Mouse (Mus musculus): Measurements from ENCODE around the gene Lamc2. TPM values are rescaled to one million over a fixed set of nuclear protein-coding genes. Genes with fewer than 3 reads are reported as not detected.

Gene Lamc2
- polyA plus RNA-seq, 1 experiment from 2014 or later, result 0.70 TPM

- WGBS, result 94% methylated on average over 6 of the region's 6 CpGs
- ATAC-seq, result no peak
- H3K4me3 ChIP-seq (ENCODE audit: low read depth, low read length), result no peak overlapping the region
- H3K9me3 ChIP-seq (replicated peaks; ENCODE audit: control insufficient read depth, low read length), result no peaks in the 10 kb centered on the region
- H3K9ac ChIP-seq (ENCODE audit: low read length), result no peak overlapping the region
- no peak for DNase-seq (ENCODE audit: low spot score)
- H3K4me1 ChIP-seq (ENCODE audit: control insufficient read depth, insufficient read depth, low read length), result no peaks in the 10 kb centered on the region
- no peak overlapping the region for H3K4me2 ChIP-seq (ENCODE audit: low read length)
- no peaks in the 10 kb centered on the region for H3K36me3 ChIP-seq (ENCODE audit: control insufficient read depth, insufficient read depth, low read length)
- no peaks in the 10 kb centered on the region for H3K27me3 ChIP-seq (replicated peaks; ENCODE audit: control insufficient read depth, insufficient read depth, low read length)
- no peak overlapping the region for H3K27ac ChIP-seq (ENCODE audit: low read depth, low read length)
Measured at GRCm38 (mm10) chr1:153097017-153097675, 89.1 kb downstream of the Lamc2 start.

- H3K4me2 ChIP-seq (ENCODE audit: low read length), result no peak overlapping the region
- no peaks in the 10 kb centered on the region for H3K9me3 ChIP-seq (replicated peaks; ENCODE audit: control insufficient read depth, low read length)
- ATAC-seq (peak; percentile 13; the same call in 1 of the 2 replicates), DNase-seq (ENCODE audit: low spot score) (no peak)
- no peaks in the 10 kb centered on the region for H3K4me1 ChIP-seq (ENCODE audit: control insufficient read depth, insufficient read depth, low read length)
- WGBS, result 16% methylated on average over 16 of the region's 16 CpGs
- no peak overlapping the region for H3K27ac ChIP-seq (ENCODE audit: low read depth, low read length)
- no peak overlapping the region for H3K9ac ChIP-seq (ENCODE audit: low read length)
- no peaks in the 10 kb centered on the region for H3K36me3 ChIP-seq (ENCODE audit: control insufficient read depth, insufficient read depth, low read length)
- no peaks in the 10 kb centered on the region for H3K27me3 ChIP-seq (replicated peaks; ENCODE audit: control insufficient read depth, insufficient read depth, low read length)
- no peak overlapping the region for H3K4me3 ChIP-seq (ENCODE audit: low read depth, low read length)
Measured at GRCm38 (mm10) chr1:153095826-153096727, 90.2 kb downstream of the Lamc2 start.

DNA sequence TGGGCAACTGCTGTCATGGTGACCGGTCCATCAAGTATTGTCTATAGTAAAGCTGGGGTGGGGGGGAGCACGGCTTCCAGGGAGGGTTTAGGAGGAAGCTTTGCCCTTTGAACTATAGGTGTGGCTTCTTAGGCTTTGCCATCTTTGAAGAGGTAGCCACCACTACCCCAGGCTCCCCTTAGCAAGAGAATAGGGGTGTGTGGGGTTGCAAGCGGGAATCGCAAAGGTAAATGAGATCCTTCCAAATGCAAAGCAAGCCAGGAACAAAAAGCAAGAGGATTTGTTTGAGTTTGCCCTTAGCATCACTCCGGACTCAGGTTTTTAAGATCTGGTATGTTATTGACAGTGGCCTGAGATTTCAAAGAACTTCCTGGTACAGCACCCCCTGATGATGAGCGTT lies 90.9 kb downstream of the Lamc2 start:
- ATAC-seq (no peak), DNase-seq (ENCODE audit: low spot score) (no peak)
- no peaks in the 10 kb centered on the region for H3K9me3 ChIP-seq (replicated peaks; ENCODE audit: control insufficient read depth, low read length)
- WGBS, result 41% methylated on average over 6 of the region's 6 CpGs
- H3K27me3 ChIP-seq (replicated peaks; ENCODE audit: control insufficient read depth, insufficient read depth, low read length), result no peaks in the 10 kb centered on the region
- H3K4me2 ChIP-seq (ENCODE audit: low read length), result no peak overlapping the region
- H3K36me3 ChIP-seq (ENCODE audit: control insufficient read depth, insufficient read depth, low read length), result no peaks in the 10 kb centered on the region
- no peak overlapping the region for H3K9ac ChIP-seq (ENCODE audit: low read length)
- no peak overlapping the region for H3K27ac ChIP-seq (ENCODE audit: low read depth, low read length)
- H3K4me3 ChIP-seq (ENCODE audit: low read depth, low read length), result no peak overlapping the region
- H3K4me1 ChIP-seq (ENCODE audit: control insufficient read depth, insufficient read depth, low read length), result no peaks in the 10 kb centered on the region

DNA sequence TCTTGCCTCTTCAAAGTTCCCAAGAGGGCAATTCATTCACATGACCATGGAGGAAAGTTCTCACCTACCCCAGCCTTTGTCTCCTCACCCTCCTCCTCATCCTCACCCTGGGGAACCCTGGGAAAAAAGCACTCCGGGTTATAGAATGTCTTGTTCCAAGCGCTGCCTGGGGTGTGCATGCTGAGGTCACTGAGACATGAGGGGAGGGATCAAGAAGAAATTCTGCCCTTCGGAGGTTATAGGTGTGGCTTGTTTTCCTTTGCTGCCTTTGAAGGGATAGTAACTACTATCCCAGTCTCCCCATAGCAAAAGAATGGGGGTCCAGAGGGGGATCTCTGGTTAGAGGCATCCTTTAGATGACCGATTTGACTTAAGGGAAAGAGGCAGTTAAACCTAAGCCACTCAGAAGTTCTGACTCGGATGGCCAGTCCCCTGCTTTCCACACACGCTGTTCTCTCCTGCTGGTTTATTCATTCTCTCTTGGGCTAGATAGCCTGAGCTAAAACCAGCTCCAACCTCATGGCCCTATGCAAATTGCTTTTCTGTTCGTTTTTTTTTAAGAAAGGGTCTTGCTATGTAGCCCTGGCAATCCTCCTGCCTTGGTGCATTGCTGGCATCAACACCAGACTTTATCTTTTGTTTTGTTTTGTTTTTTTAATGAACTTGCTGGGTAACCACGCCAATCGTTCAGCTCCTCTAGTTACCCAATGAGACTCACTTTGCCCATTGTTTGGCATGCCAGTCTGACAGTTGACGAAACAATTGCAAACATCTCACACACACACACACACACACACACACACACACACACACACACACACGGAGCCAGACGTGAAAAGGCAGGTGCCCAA lies 91.8 kb downstream of the Lamc2 start:
- H3K4me1 ChIP-seq (ENCODE audit: control insufficient read depth, insufficient read depth, low read length), result no peaks in the 10 kb centered on the region
- no peak overlapping the region for H3K4me2 ChIP-seq (ENCODE audit: low read length)
- H3K27me3 ChIP-seq (replicated peaks; ENCODE audit: control insufficient read depth, insufficient read depth, low read length), result no peaks in the 10 kb centered on the region
- H3K36me3 ChIP-seq (ENCODE audit: control insufficient read depth, insufficient read depth, low read length), result no peaks in the 10 kb centered on the region
- H3K9me3 ChIP-seq (replicated peaks; ENCODE audit: control insufficient read depth, low read length), result no peaks in the 10 kb centered on the region
- ATAC-seq (no peak), DNase-seq (ENCODE audit: low spot score) (peak; percentile 43)
- 20% methylated on average over 12 of the region's 12 CpGs for WGBS
- no peak overlapping the region for H3K4me3 ChIP-seq (ENCODE audit: low read depth, low read length)
- H3K27ac ChIP-seq (ENCODE audit: low read depth, low read length), result no peak overlapping the region
- H3K9ac ChIP-seq (ENCODE audit: low read length), result no peak overlapping the region

DNA sequence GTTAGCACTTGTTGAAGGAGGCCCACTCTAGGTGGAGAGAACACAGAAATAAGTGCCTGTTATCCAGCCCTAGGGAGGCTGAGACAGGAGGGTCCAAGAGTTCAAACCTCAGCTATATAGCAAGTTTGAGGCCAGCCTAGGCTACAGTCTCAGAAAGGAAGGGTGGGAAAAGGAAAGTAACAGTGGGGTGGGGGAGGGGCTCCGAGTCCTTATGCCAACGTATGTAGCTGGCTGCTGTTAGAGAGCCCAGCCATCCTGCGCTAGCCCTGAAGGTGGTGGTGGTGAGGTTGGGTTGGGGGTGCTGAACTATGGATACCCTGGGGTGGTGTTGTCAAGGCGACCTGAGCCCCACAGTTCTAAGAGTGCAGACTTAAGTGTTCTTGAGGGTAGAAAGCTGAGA lies 92.7 kb downstream of the Lamc2 start:
- no peak overlapping the region for H3K27ac ChIP-seq (ENCODE audit: low read depth, low read length)
- no peak for ATAC-seq
- H3K9ac ChIP-seq (ENCODE audit: low read length), result no peak overlapping the region
- DNase-seq (ENCODE audit: low spot score), result no peak
- H3K4me3 ChIP-seq (ENCODE audit: low read depth, low read length), result no peak overlapping the region
- H3K27me3 ChIP-seq (replicated peaks; ENCODE audit: control insufficient read depth, insufficient read depth, low read length), result no peaks in the 10 kb centered on the region
- no peak overlapping the region for H3K4me2 ChIP-seq (ENCODE audit: low read length)
- H3K4me1 ChIP-seq (ENCODE audit: control insufficient read depth, insufficient read depth, low read length), result no peaks in the 10 kb centered on the region
- WGBS, result 67% methylated on average over 4 of the region's 4 CpGs
- H3K9me3 ChIP-seq (replicated peaks; ENCODE audit: control insufficient read depth, low read length), result no peaks in the 10 kb centered on the region
- no peaks in the 10 kb centered on the region for H3K36me3 ChIP-seq (ENCODE audit: control insufficient read depth, insufficient read depth, low read length)

DNA sequence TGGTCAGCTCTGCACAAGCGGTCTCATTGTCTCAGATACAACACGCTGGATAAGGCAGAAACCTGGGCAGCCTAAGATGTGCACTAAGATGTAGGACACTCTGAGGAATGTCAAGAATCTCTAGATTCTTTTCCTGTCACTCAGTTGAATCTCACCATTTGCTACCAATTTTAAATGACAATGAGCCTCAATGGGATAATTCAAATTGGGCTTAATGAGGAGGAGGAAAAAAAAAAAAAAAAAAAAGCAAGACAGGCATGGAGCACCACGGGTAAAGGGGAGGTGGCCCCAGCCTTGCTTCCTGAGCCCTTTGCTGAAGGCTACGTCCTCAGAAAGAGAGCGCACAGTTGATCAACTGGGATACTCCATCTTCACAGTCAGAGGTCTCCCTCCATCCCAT lies 93.1 kb downstream of the Lamc2 start:
- no peak overlapping the region for H3K9ac ChIP-seq (ENCODE audit: low read length)
- H3K27me3 ChIP-seq (replicated peaks; ENCODE audit: control insufficient read depth, insufficient read depth, low read length), result no peaks in the 10 kb centered on the region
- 45% methylated on average over 5 of the region's 5 CpGs for WGBS
- no peaks in the 10 kb centered on the region for H3K4me1 ChIP-seq (ENCODE audit: control insufficient read depth, insufficient read depth, low read length)
- H3K4me2 ChIP-seq (ENCODE audit: low read length), result no peak overlapping the region
- H3K27ac ChIP-seq (ENCODE audit: low read depth, low read length), result no peak overlapping the region
- no peak for DNase-seq (ENCODE audit: low spot score)
- H3K36me3 ChIP-seq (ENCODE audit: control insufficient read depth, insufficient read depth, low read length), result no peaks in the 10 kb centered on the region
- H3K9me3 ChIP-seq (replicated peaks; ENCODE audit: control insufficient read depth, low read length), result no peaks in the 10 kb centered on the region
- no peak overlapping the region for H3K4me3 ChIP-seq (ENCODE audit: low read depth, low read length)
- ATAC-seq, result no peak

GRCm38 (mm10) chr1:153092237-153092975 lies 93.8 kb downstream of the Lamc2 start:
- Histone ChIP-seq H3K4me2 (ENCODE audit: low read length) (no peak overlapping the region), H3K27me3 (replicated peaks; ENCODE audit: control insufficient read depth, insufficient read depth, low read length) (no peaks in the 10 kb centered on the region)
- ATAC-seq, result peak; percentile 75

GRCm38 (mm10) chr1:153091438-153092236 lies 94.6 kb downstream of the Lamc2 start:
- 33% methylated on average over 9 of the region's 9 CpGs for WGBS
- H3K36me3 ChIP-seq (ENCODE audit: control insufficient read depth, insufficient read depth, low read length), result 0 out of 2 replicates have a peak, but pooled peaks cover 3% of the 10 kb centered on the region
- H3K27me3 ChIP-seq (replicated peaks; ENCODE audit: control insufficient read depth, insufficient read depth, low read length), result no peaks in the 10 kb centered on the region
- DNase-seq (ENCODE audit: low spot score) (no peak), ATAC-seq (peak; percentile 52)
- no peaks in the 10 kb centered on the region for H3K9me3 ChIP-seq (replicated peaks; ENCODE audit: control insufficient read depth, low read length)
- H3K27ac ChIP-seq (ENCODE audit: low read depth, low read length), result no peak overlapping the region
- H3K4me3 ChIP-seq (ENCODE audit: low read depth, low read length), result no peak overlapping the region
- no peaks in the 10 kb centered on the region for H3K4me1 ChIP-seq (ENCODE audit: control insufficient read depth, insufficient read depth, low read length)
- H3K4me2 ChIP-seq (ENCODE audit: low read length), result no peak overlapping the region
- H3K9ac ChIP-seq (ENCODE audit: low read length), result no peak overlapping the region

More at GRCm38 (mm10) chr1:153092237-153092975, 93.8 kb downstream of the Lamc2 start:
- no peak overlapping the region for H3K27ac ChIP-seq (ENCODE audit: low read depth, low read length)
- H3K9ac ChIP-seq (ENCODE audit: low read length), result no peak overlapping the region
- 47% methylated on average over 5 of the region's 5 CpGs for WGBS
- peak; percentile 81 for DNase-seq (ENCODE audit: low spot score)
- H3K4me1 ChIP-seq (ENCODE audit: control insufficient read depth, insufficient read depth, low read length), result no peaks in the 10 kb centered on the region
- H3K9me3 ChIP-seq (replicated peaks; ENCODE audit: control insufficient read depth, low read length), result no peaks in the 10 kb centered on the region
- H3K4me3 ChIP-seq (ENCODE audit: low read depth, low read length), result no peak overlapping the region
- no peaks in the 10 kb centered on the region for H3K36me3 ChIP-seq (ENCODE audit: control insufficient read depth, insufficient read depth, low read length)

Measured in forebrain, embryonic 14.5 days (tissue).